Mouse (Mus musculus) activated CD4-positive, CD25-positive, alpha-beta regulatory T cell, adult 4 months (primary cell): ENCODE measurements around the gene St3gal6. TPM values are rescaled to one million over a fixed set of nuclear protein-coding genes. Genes with fewer than 3 reads are reported as not detected.

ENCODE experiments used
- ATAC-seq: one replicate; pipeline ENCODE4 v1.8.0; 2017
- polyA plus RNA-seq, 2 experiments: library from polyadenylated mRNA; unstranded; fragments of 100-300 nt; shearing (Covaris generic); gene quantifications; one replicate each; pipeline ENCODE4 v1.2.1; 2017

The St3gal6 gene
- 1 to 10 TPM; 4.6 to 7.4 TPM for polyA plus RNA-seq

- no peak for ATAC-seq
These were observed at the start of gene St3gal6 for GRCm38 (mm10) chr16:58523972-58524850. Gene St3gal6, minus strand, starts transcription at chr16:58524243.

- no peak for ATAC-seq
These were observed 46.7 kb upstream of the St3gal6 start for GRCm38 (mm10) chr16:58570694-58571264.

- ATAC-seq = no peak
These were observed 37.2 kb upstream of the St3gal6 start for GRCm38 (mm10) chr16:58561196-58561595.

- ATAC-seq = no peak
These were observed 32.2 kb upstream of the St3gal6 start for GRCm38 (mm10) chr16:58556067-58556830.

GRCm38 (mm10) chr16:58554673-58555072 is 30.6 kb upstream of the St3gal6 start:
- ATAC-seq = no peak

GRCm38 (mm10) chr16:58548042-58548441 is 24.0 kb upstream of the St3gal6 start:
- no peak for ATAC-seq

- peak; percentile 79 for ATAC-seq
These were observed 22.1 kb upstream of the St3gal6 start for GRCm38 (mm10) chr16:58546128-58546527.

- ATAC-seq = no peak
These were observed 15.4 kb upstream of the St3gal6 start for GRCm38 (mm10) chr16:58539490-58539889.

- no peak for ATAC-seq
These were observed 15.0 kb upstream of the St3gal6 start for GRCm38 (mm10) chr16:58539011-58539410.

GRCm38 (mm10) chr16:58536076-58536475 is 12.0 kb upstream of the St3gal6 start:
- no peak for ATAC-seq

GRCm38 (mm10) chr16:58535236-58535635 is 11.2 kb upstream of the St3gal6 start:
- ATAC-seq = no peak

GRCm38 (mm10) chr16:58534245-58535142 is 10.5 kb upstream of the St3gal6 start:
- peak; percentile 94 for ATAC-seq

GRCm38 (mm10) chr16:58533742-58534141 is 9.7 kb upstream of the St3gal6 start:
- ATAC-seq = no peak

- no peak for ATAC-seq
These were observed 9.2 kb upstream of the St3gal6 start for GRCm38 (mm10) chr16:58533254-58533653.

GRCm38 (mm10) chr16:58532511-58532910 is 8.5 kb upstream of the St3gal6 start:
- ATAC-seq = no peak

- no peak for ATAC-seq
These were observed 3.8 kb upstream of the St3gal6 start for GRCm38 (mm10) chr16:58527817-58528216.

GRCm38 (mm10) chr16:58526729-58527128 is 2.7 kb upstream of the St3gal6 start:
- ATAC-seq = no peak

- no peak for ATAC-seq
These were observed 1.8 kb upstream of the St3gal6 start for GRCm38 (mm10) chr16:58525832-58526231.

GRCm38 (mm10) chr16:58523044-58523859 is 791 bp downstream of the St3gal6 start:
- peak; percentile 84 for ATAC-seq

GRCm38 (mm10) chr16:58522677-58523043 is 1.4 kb downstream of the St3gal6 start:
- peak; percentile 11 for ATAC-seq

- no peak for ATAC-seq
These were observed 2.1 kb downstream of the St3gal6 start for GRCm38 (mm10) chr16:58521900-58522299.
